Mouse (Mus musculus): ENCODE measurements around the gene Kdm8. TPM values are rescaled to one million over a fixed set of nuclear protein-coding genes. Genes with fewer than 3 reads are reported as not detected.

Kdm8 gene
- total and polyA plus RNA-seq, 3 experiments, result 3.0 to 4.6 (median 4.4) TPM

- Histone ChIP-seq H3K9ac (ENCODE audit: low read depth, low read length) (no peak overlapping the region), H3K36me3 (ENCODE audit: control insufficient read depth, insufficient read depth, low read length) (no peaks in the 10 kb centered on the region; the same call in 1 of the 2 replicates)
- no peak for DNase-seq
Measured at GRCm38 (mm10) chr7:125470901-125471300, 26.4 kb downstream of the Kdm8 start.

GRCm38 (mm10) chr7:125471991-125472741 is 27.7 kb downstream of the Kdm8 start:
- peaks cover 4% of the 10 kb centered on the region; the same call in 1 of the 2 replicates for H3K36me3 ChIP-seq (ENCODE audit: control insufficient read depth, insufficient read depth, low read length)
- peak overlapping the region; percentile 23 for H3K9ac ChIP-seq (ENCODE audit: low read depth, low read length)
- H3K27ac ChIP-seq, result peak overlapping the region; percentile 84
- peak; percentile 81 to 83 for DNase-seq
- no peaks in the 10 kb centered on the region for H3K79me2 ChIP-seq (replicated peaks; ENCODE audit: control insufficient read depth, insufficient read depth, low read length)
- intact Hi-C loops (cut with DNase I), result loop anchor here (1.0 to 2.0 kb wide), 4 partner anchors 19 to 167 kb away; partner anchors contain the start of gene Nsmce1
- peaks cover 24% of the 10 kb centered on the region for H3K4me1 ChIP-seq (ENCODE audit: control insufficient read depth, insufficient read depth, low read length)
- peak; percentile 80 for TF ChIP-seq EP300 (IDR thresholded peaks at IDR 0.05; ENCODE audit: insufficient read depth, low read depth, low read length)
- TF ChIP-seq POLR2A (IDR thresholded peaks at IDR 0.05; ENCODE audit: insufficient read depth, low read depth, low read length), result no peak
- H3K4me3 ChIP-seq, result no peak overlapping the region
- no peaks in the 10 kb centered on the region for H3K27me3 ChIP-seq (ENCODE audit: control insufficient read depth, insufficient read depth, low read length)
- 18% methylated on average over 13 of the region's 13 CpGs for WGBS

More at GRCm38 (mm10) chr7:125470901-125471300, 26.4 kb downstream of the Kdm8 start:
- Histone ChIP-seq H3K79me2 (replicated peaks; ENCODE audit: control insufficient read depth, insufficient read depth, low read length) (no peaks in the 10 kb centered on the region), H3K27ac (no peak overlapping the region), H3K27me3 (ENCODE audit: control insufficient read depth, insufficient read depth, low read length) (no peaks in the 10 kb centered on the region), H3K4me3 (no peak overlapping the region), H3K4me1 (ENCODE audit: control insufficient read depth, insufficient read depth, low read length) (peaks cover 18% of the 10 kb centered on the region)
- intact Hi-C loops (cut with DNase I), result loop anchor here (2.0 kb wide), 1 partner anchor 168 kb away; no protein-coding TSS in a partner anchor
- no peak for TF ChIP-seq POLR2A (IDR thresholded peaks at IDR 0.05; ENCODE audit: insufficient read depth, low read depth, low read length)
- no peak for TF ChIP-seq CTCF (IDR thresholded peaks at IDR 0.05)
- WGBS, result 94% methylated on average over 4 of the region's 4 CpGs

DNA sequence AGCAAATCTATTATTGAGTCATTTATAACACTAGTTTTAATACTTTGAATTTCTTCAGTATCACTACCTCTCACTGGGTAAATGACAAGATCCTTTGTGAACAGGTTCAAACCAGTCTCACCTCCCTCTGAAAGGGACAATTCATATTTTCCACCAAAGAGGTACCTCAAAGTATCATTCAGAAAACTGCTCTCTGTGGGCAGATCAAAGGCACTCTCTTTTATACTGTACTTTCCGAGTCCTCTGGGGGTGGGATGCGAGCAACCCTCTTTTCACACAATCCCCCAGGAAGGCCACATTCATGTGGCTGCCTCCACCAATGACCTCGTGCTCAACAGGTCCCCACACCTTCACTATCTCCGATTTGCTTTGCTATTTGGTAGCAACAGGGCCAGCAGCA is 30.1 kb downstream of the Kdm8 start:
- DNase-seq, result no peak
- Histone ChIP-seq H3K27ac (no peak overlapping the region), H3K27me3 (ENCODE audit: control insufficient read depth, insufficient read depth, low read length) (no peaks in the 10 kb centered on the region), H3K4me1 (ENCODE audit: control insufficient read depth, insufficient read depth, low read length) (peaks cover 26% of the 10 kb centered on the region), H3K4me3 (no peak overlapping the region), H3K79me2 (replicated peaks; ENCODE audit: control insufficient read depth, insufficient read depth, low read length) (no peaks in the 10 kb centered on the region), H3K36me3 (ENCODE audit: control insufficient read depth, insufficient read depth, low read length) (peaks cover 4% of the 10 kb centered on the region; the same call in 1 of the 2 replicates), H3K9ac (ENCODE audit: low read depth, low read length) (no peak overlapping the region)
- 85% methylated on average over 4 of the region's 4 CpGs for WGBS
- no peak for TF ChIP-seq CTCF (IDR thresholded peaks at IDR 0.05)
- TF ChIP-seq EP300 (IDR thresholded peaks at IDR 0.05; ENCODE audit: insufficient read depth, low read depth, low read length), result no peak
- no peak for TF ChIP-seq POLR2A (IDR thresholded peaks at IDR 0.05; ENCODE audit: insufficient read depth, low read depth, low read length)
- intact Hi-C loops (cut with DNase I), result no loop called here

DNA sequence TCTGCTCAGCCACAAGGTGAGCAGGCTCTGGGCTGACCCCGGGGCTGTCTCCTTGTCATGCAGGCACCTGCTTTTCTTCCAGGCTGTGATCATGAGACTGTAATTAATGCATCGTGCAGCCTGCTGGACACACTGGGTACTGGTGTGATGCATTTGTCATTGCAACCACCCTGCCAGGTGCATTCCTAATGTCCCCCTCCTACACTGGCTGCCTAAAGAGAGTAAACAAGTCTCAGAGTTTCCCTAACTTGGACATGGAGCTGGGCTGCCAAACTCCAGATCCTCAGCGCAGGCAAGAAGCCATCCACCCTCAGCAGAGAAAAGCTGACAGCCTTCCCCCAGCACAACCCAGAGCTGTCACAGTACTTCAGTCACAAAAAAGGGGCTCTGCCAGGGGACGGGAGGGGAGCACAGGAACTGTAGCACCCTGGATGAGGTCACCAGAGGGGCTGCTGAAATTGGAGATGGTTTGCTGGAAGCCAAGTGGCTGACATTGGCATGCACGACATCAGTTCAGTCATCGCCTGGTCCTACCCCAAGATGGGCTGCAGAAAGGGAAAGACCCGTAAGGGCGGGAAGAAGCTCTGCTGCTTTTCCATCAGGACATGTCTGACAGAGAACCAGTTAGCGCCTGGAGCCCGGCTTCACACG is 31.2 kb downstream of the Kdm8 start:
- Histone ChIP-seq H3K4me1 (ENCODE audit: control insufficient read depth, insufficient read depth, low read length) (peaks cover 26% of the 10 kb centered on the region), H3K36me3 (ENCODE audit: control insufficient read depth, insufficient read depth, low read length) (peaks cover 4% of the 10 kb centered on the region; the same call in 1 of the 2 replicates), H3K27ac (peak overlapping the region; percentile 82), H3K4me3 (no peak overlapping the region), H3K79me2 (replicated peaks; ENCODE audit: control insufficient read depth, insufficient read depth, low read length) (no peaks in the 10 kb centered on the region), H3K27me3 (ENCODE audit: control insufficient read depth, insufficient read depth, low read length) (no peaks in the 10 kb centered on the region), H3K9ac (ENCODE audit: low read depth, low read length) (peak overlapping the region; percentile 12; the same call in 1 of the 2 replicates)
- TF ChIP-seq POLR2A (IDR thresholded peaks at IDR 0.05; ENCODE audit: insufficient read depth, low read depth, low read length) (no peak), EP300 (IDR thresholded peaks at IDR 0.05; ENCODE audit: insufficient read depth, low read depth, low read length) (no peak), CTCF (IDR thresholded peaks at IDR 0.05) (peak; percentile 46)
- intact Hi-C loops (cut with DNase I), result no loop called here
- WGBS, result 19% methylated on average over 11 of the region's 11 CpGs
- DNase-seq, result peak; percentile 53 to 55

DNA sequence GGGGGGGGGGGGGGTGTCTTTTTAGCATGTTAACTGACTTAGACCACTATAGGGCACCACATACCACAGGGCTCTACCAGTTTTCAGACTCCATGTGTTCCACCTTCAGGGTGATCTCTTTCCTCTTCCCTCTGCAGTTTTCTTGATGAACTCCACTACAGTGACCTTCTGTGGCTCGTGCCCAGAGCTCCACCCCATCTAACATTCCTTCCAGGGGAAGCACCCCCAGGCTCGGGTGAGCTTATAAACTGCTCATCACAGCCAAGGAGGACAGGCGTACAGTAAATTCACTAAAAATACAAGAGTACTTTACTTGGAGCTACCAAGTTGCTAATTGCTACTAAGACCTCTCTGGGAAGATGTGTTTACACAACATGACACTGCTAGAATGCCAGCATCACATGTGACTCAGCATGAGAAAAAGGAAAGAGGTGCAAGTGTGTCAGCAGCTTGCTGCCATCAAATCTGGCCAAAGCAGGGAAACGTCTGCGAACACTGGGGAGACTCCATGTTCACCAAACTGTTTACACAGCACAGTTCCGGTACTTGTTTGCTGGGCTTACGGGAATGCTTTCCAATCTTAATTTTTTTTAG is 34.0 kb downstream of the Kdm8 start:
- H3K79me2 ChIP-seq (replicated peaks; ENCODE audit: control insufficient read depth, insufficient read depth, low read length), result no peaks in the 10 kb centered on the region
- intact Hi-C loops (cut with DNase I), result no loop called here
- H3K4me3 ChIP-seq, result no peak overlapping the region
- H3K4me1 ChIP-seq (ENCODE audit: control insufficient read depth, insufficient read depth, low read length), result peaks cover 18% of the 10 kb centered on the region
- peaks cover 4% of the 10 kb centered on the region; the same call in 1 of the 2 replicates for H3K36me3 ChIP-seq (ENCODE audit: control insufficient read depth, insufficient read depth, low read length)
- 54% methylated on average over 7 of the region's 7 CpGs for WGBS
- no peak overlapping the region for H3K9ac ChIP-seq (ENCODE audit: low read depth, low read length)
- peak in 1 of 2 experiments; percentile 43 for DNase-seq
- no peak for TF ChIP-seq CTCF (IDR thresholded peaks at IDR 0.05)
- no peak for TF ChIP-seq POLR2A (IDR thresholded peaks at IDR 0.05; ENCODE audit: insufficient read depth, low read depth, low read length)
- no peak for TF ChIP-seq EP300 (IDR thresholded peaks at IDR 0.05; ENCODE audit: insufficient read depth, low read depth, low read length)
- H3K27ac ChIP-seq, result peak overlapping the region; percentile 21; the same call in 1 of the 2 replicates
- H3K27me3 ChIP-seq (ENCODE audit: control insufficient read depth, insufficient read depth, low read length), result no peaks in the 10 kb centered on the region
